Mouse (Mus musculus): Measurements from ENCODE around the gene Gm49405. TPM values are rescaled to one million over a fixed set of nuclear protein-coding genes. Genes with fewer than 3 reads are reported as not detected.

The Gm49405 gene
- polyA plus RNA-seq, 1 experiment, result 5.3 TPM

DNA sequence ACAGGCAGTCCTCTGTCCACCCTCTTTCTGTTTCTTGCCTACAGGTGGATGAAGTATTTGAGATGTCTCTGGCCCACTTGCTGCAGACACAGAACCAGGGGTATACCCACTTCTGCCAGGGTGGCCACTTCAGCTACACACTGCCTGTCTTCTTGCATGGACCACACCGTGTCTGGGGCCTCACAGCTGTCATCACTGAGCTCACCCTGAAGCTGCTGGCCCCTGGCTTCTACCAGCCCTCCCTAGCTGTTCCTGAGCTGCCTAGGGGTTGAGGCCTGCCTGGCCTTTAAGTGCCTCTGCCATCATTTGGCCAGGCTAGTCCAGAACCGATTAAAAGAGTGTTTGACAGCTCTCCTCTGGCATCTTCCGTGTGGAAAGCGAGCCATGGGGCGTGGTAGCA lies 1.3 kb downstream of the Gm49405 start:
- no peak for TF ChIP-seq GATA1 (IDR thresholded peaks at IDR 0.05; ENCODE audit: low read length)

DNA sequence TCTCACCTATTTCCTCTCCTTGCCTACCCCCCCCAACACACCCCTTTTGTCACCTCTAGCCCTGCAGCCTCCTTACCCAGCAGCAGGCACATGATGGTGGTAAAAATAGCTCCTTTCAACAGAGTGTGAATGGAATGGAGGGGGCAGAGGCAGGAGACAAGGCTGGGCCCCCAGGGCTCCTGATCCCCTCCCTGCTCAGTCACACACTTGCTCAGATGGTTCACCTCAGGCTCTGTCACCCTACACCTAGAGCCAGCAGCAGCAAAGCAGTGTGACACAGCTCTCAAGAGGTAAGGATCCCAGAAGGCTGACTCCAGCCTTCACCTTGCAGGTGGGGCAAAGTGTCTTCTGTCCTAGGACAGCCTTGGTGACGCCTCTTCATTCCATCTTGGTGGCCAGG lies 2.7 kb downstream of the Gm49405 start, which contains the start of gene Doc2g:
Gene Doc2g (plus strand): TSS at position 202 of the 400 bp plus-strand sequence.
- TF ChIP-seq GATA1 (IDR thresholded peaks at IDR 0.05; ENCODE audit: low read length), result no peak

DNA sequence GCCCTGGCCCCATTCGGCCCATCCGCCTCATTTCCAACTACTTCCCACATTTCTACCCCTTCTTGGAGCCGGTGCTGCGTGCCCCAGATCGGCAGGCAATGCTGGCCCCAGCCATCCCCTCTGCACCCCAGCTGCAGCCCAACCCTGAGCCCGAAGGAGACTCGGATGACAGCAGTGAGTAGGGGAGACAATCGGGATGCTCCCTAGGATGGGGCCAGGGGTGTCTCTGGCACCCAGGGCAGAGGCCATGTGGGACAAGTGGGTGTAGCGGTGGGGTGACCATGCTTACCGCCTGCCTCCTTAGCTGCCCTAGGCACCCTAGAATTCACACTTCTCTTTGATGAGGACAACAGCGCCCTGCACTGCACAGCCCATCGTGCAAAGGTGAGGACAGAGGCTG lies 3.2 kb downstream of the Gm49405 start:
- TF ChIP-seq GATA1 (IDR thresholded peaks at IDR 0.05; ENCODE audit: low read length), result no peak

DNA sequence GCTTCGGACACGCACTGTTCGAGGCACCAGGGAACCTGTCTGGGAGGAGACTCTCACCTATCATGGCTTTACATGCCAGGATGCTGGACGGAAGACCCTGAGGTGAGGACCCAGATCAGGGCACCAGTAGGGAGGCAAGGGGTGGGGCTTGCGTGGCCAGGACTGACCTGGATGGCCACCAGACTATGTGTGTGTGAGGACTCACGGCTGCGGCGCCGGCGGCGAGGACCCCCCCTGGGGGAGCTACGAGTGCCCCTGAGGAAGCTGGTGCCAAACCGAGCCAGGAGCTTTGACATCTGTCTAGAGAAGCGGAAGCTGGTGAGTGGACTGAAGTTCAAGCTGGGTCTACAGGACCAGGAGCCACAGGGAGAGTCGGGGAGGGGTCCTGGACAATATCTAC lies 3.9 kb downstream of the Gm49405 start:
- no peak for TF ChIP-seq GATA1 (IDR thresholded peaks at IDR 0.05; ENCODE audit: low read length)

DNA sequence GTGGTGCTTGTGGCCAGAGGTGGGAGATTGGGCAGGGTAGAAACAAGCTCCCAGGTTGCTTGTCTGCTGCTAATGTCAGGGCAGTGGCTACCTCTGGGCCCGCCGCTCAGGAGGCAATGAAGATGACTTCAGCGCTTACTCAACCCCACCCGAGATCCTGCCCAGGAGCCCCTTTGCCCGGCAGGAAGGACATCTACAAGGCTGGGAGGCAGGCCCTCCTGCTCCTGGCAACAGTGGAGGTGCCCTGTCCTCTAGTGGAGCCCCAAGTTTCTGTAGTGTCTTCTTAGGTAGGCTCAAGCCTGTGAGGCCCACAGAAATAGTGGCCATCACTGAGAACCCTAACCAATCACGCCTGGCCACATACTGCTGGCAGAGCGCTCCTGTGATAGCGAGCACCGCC lies 4.7 kb downstream of the Gm49405 start:
- TF ChIP-seq GATA1 (IDR thresholded peaks at IDR 0.05; ENCODE audit: low read length), result no peak

DNA sequence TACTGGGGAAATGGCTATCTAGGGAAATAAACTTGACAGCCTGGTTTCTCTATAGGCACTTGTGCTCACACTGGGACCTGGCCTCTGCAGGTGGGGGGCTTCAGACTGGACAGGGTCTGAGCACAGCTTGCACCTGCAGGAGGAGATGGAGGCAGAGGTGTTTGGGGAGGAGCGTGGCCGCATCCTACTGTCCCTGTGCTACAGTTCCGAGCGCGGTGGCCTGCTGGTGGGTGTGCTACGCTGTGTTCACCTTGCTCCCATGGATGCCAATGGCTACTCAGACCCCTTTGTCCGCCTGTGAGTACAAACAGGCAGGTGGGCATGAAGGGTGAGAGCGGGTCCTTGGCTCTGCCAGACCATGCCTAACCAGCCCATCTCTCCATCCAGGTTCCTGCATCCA lies 5.5 kb downstream of the Gm49405 start:
- no peak for TF ChIP-seq GATA1 (IDR thresholded peaks at IDR 0.05; ENCODE audit: low read length)

DNA sequence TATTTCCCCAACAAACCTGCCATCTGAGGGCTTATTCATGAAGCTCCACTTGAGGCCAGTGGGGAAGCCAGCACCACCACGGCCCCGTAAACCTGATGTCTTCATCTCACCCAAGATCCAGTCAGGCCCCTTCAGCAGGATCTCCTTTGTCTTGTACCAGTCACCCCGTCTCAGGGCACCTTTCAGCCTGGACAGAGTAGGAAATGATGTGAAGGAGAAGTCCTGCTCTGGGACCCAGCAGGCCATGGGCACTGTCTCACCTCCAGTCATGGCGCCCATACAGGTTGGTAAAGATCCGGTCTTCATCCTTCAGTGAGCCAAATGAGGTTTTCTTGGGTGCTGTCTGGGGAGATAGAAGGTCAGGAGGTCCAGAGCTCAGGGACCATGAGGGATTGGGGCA lies 10.7 kb downstream of the Gm49405 start:
- no peak for TF ChIP-seq GATA1 (IDR thresholded peaks at IDR 0.05; ENCODE audit: low read length)

DNA sequence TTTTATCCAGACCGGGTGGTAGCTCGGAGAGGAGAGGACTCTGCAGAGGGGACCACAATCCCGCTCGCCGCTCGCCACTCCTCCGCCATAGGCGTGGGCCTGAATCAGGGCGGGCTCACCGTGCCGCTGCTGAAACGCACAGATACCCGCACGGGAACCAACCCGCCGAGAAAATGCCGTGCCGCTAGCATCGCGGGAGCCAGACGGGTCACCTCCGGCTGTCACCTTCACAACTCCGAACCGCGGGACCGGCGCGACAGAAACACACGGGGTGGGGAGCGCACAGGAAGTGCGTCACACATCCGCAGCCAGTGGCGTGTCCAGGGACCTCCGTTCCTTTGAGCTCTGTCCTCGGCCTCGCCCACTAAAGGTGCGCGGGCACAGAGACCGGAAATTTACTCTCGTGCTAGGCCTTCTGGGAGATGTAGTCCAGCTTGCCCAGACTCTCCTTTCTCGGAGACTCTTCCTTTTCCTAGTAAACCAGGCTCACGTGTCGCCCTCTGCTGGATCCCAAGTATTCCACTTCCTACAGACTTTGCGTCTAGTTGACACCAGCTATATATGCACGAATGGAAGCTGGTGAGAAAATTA lies 12.1 kb downstream of the Gm49405 start, which contains the start of gene Ndufv1:
Gene Ndufv1 (minus strand): TSS at position 375 of the 591 bp plus-strand sequence.
- TF ChIP-seq GATA1 (IDR thresholded peaks at IDR 0.05; ENCODE audit: low read length), result no peak

DNA sequence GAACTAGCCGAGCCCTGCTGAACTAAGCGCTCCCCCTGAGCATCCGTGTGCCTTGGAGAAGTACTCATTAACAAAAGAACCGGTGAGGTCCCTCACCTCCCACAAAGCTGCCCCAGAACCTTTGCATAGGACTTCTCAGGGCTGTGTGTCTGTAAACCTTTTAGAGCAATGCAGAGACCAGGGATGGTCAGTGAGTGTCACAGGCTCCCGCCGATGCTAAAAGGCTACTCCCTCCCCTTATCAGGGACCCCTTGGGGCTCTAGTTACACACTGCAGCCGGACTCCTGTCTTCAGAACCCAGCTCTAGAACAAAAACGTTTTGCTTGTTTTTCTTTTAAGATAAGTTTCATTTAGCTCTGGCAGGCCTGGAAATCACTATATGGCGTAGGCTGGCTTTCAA lies 12.6 kb downstream of the Gm49405 start:
- no peak for TF ChIP-seq GATA1 (IDR thresholded peaks at IDR 0.05; ENCODE audit: low read length)

DNA sequence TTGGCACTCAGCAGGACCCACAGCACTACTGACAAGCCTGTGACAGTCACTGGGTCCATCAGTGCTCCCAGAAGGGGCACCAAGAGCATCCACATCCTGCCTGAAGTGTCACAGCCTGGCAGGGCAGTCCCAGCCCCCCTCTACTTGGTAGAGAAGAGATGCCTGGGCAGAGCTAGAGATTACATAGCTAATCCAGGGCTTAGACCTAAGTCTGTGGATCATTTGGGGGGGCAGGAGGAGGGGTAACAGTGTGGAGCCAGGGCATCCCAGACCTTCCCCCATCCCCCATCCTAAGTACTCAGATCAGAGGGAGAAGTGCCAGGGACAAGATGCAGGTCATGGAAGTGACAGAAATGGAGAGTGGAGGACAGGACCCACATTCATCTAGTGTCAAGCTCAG lies 14.4 kb downstream of the Gm49405 start:
- TF ChIP-seq GATA1 (IDR thresholded peaks at IDR 0.05; ENCODE audit: low read length), result no peak

DNA sequence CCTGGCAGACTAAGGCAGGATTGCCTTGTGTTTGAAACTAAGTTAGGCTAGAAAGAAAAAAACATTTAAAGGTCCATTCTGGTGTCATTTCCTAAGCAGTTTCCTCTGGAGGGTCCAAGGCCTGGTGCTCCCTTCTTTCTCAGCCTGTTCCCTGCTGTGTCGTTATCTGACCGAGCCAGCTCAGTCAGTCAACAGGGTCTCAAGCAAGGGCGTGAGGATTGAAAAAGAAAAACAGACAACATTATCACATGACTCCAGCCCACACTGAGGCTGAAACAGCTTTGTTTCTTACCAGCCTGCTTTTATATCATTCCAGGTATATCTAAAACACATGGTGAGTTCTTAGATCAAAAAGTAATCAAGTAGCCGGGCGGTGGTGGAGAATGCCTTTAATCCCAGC lies 15.2 kb downstream of the Gm49405 start:
- TF ChIP-seq GATA1 (IDR thresholded peaks at IDR 0.05; ENCODE audit: low read length), result no peak

DNA sequence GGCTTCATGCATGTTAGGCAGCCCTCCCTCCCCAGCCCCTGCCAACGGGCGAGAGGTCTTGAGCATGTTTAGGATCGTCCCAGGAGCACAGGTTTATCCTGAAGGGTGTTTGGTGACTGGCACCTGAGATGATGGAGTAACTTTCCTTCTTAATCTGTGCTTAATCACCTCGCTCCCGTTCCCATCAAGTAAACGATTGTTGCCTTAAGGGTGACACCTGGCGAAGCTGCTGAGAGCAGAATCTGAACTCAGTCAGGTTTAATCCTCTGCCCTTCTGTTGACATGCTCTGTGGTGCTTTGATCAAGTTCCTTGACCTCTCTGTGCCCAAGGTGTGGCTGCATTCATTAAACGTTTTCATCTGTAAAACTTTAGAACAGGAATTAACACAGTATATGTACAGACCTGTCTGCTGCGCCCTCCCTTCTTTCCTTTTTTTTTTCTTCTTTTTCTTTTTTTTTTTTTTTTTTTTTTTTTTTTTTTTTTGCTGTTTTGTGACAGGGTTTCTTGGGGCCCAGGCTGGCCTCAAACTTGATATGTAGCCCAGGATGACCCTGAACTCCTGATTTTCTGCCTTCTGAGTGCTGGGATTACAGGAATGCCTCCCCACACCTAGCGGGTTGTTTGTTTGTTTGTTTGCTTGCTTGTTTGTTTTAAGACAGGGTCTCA lies 17.6 kb downstream of the Gm49405 start:
- TF ChIP-seq GATA1 (IDR thresholded peaks at IDR 0.05; ENCODE audit: low read length), result no peak

DNA sequence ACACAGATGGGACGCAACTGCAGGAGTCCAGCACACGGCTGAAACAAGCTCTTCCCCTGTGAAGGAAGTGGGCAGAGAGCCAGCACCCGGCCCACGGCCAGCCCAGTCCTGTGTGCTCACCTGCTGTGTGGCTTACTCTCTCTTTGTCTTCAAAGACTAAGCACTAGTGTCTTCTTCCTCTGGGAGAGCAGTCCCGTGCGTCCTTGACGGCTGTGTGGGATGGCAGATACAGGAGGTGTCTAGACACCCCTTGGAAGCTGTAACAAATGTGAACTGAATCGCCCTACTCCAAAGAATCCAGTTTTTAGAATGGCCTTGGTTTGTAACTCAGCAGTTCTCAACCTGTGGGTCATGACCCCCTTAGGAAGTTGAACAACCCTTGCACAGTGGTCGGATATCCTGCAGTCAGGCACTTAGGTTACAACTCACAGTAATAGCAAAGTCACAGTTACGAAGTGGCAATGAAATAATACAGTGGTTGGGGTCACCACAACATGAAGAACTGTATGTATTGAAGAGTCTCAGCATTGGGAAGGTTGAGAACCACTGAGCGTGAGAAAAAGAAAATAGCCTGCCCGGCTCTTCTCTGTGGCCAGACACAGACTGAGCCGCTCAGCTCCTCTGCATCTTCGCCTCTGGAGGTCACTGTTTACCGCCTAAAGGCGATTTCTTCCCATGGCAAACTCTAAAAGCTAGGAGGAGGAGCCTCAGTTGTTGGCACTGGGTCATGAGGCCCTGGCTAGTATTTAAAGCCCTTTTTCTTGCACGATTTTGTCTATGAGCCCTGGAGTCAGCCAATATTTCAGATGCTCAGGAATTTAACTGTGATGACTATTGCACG lies 18.5 kb downstream of the Gm49405 start:
- TF ChIP-seq GATA1 (IDR thresholded peaks at IDR 0.05; ENCODE audit: low read length), result no peak

DNA sequence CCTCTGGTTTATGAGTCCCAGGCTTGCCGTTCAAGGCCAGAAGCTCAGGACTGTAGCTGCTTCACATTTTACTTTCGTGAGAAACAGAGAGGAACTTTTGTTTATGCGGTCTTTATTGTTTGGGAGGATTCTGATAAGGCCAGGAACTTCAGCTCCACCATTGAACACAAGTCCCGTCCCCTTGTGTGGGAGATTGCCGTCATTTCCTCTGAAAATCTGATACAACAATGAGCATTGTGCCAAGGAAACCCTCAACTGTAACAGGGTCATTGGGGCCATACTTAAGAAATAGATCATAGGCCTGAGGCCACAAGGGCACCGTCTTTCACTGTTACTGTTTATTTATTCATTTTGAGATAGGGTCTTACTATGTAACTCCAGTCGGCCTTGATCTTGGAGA lies 22.8 kb downstream of the Gm49405 start:
- no peak for TF ChIP-seq GATA1 (IDR thresholded peaks at IDR 0.05; ENCODE audit: low read length)

DNA sequence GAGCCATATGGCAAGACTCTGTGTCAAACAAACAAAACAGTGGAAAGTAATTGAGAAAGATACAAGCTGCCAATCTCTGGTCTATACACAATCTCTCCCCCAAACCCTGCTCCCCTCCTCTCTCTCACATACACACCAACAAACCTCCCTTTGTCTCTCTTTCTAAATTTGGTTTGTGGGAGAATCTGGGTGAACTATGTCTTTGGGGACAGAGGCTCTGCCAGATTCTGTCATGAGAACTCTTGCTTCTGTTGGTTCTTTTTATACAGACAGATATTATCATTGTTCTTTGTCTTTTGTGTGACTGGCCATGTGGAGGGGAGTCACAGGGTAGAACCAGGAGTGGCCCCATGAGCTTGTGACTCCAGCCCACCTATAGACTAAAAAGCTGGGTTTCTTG lies 27.1 kb downstream of the Gm49405 start:
- no peak for TF ChIP-seq GATA1 (IDR thresholded peaks at IDR 0.05; ENCODE audit: low read length)

DNA sequence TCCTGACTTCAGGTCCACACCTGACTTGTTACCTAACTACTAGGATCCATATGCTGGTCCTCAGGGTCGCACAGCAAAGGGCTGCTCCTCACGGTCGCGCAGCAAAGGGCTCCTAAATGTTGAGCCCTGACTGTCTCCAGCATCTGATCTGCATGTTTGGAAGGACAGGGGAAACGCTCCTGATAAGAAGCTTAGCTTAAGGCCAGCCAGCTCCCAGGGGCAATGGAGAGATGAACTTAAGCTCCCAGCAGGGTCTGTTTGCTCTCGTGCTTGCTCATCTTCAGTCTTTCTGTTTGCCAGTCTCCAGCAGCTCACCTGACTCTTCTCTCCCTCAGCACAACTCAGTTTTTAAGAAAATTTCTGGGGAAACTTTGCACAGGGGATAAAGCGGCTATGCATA lies 32.2 kb downstream of the Gm49405 start:
- no peak for TF ChIP-seq GATA1 (IDR thresholded peaks at IDR 0.05; ENCODE audit: low read length)

All from G1E-ER4 (cell line).